Mouse (Mus musculus) left cerebral cortex, adult 18-20 months (tissue): ENCODE data around the gene Anapc16. TPM values are rescaled to one million over a fixed set of nuclear protein-coding genes. Genes with fewer than 3 reads are reported as not detected.

ENCODE experiments used
- DNase-seq, 2 experiments: peaks; one replicate each; pipeline ENCODE4 v3.0.0; 2021 to 2022; ENCODE audit warnings: low spot score in 2 of 2, mixed read lengths in 1 of 2
- long read RNA-seq, 2 experiments: library from polyadenylated mRNA; stranded (forward); transcript quantifications; one replicate each; pipeline ENCODE4 v2.0.0; 2021
- total RNA-seq, 2 experiments: library from RNA; stranded (reverse); gene quantifications; 2 replicates each; pipeline ENCODE4 v1.2.3; 2021

Gene Anapc16
- 10 to 100 TPM; 60.4 to 60.9 TPM for total RNA-seq
- long read RNA-seq, experiment 1, transcript Anapc16-205 (3 exons, 566 nt) = minor isoform, 5 of 67 reads
- long read RNA-seq, experiment 1, transcript Anapc16-204 (4 exons, 1,852 nt) = major isoform, 60 of 67 reads
- long read RNA-seq, experiment 1, partial matches to known transcripts = 2 of 67 reads
- long read RNA-seq, experiment 1, other reads (novel, unspliced or antisense) = 0 of 67 reads
- long read RNA-seq, experiment 2, transcript Anapc16-204 (4 exons, 1,852 nt) = major isoform, 46 of 52 reads
- long read RNA-seq, experiment 2, partial matches to known transcripts = 0 of 52 reads
- long read RNA-seq, experiment 2, other reads (novel, unspliced or antisense) = 2 of 52 reads

- peak; percentile 95 to 97 for DNase-seq
Measured at GRCm38 (mm10) chr10:60002673-60003212, at the start of gene Anapc16, which contains the start of gene Ascc1. TSS of gene Anapc16 (minus strand) at chr10:60003135. TSS of gene Ascc1 (plus strand) at chr10:60002805.

- no peak for DNase-seq
Measured at GRCm38 (mm10) chr10:60050581-60050980, 47.6 kb upstream of the Anapc16 start.

GRCm38 (mm10) chr10:60046696-60047095 is 43.8 kb upstream of the Anapc16 start:
- DNase-seq = peak in 1 of 2 experiments; percentile 25

GRCm38 (mm10) chr10:60042350-60042922 is 39.5 kb upstream of the Anapc16 start:
- no peak for DNase-seq

GRCm38 (mm10) chr10:60035744-60036143 is 32.8 kb upstream of the Anapc16 start:
- no peak for DNase-seq

GRCm38 (mm10) chr10:60034621-60035020 is 31.7 kb upstream of the Anapc16 start:
- no peak for DNase-seq

GRCm38 (mm10) chr10:60033064-60033463 is 30.1 kb upstream of the Anapc16 start:
- no peak for DNase-seq

GRCm38 (mm10) chr10:60032622-60033021 is 29.7 kb upstream of the Anapc16 start:
- DNase-seq = no peak

GRCm38 (mm10) chr10:60031985-60032384 is 29.1 kb upstream of the Anapc16 start:
- DNase-seq = no peak

- no peak for DNase-seq
Measured at GRCm38 (mm10) chr10:60031562-60031961, 28.6 kb upstream of the Anapc16 start.

GRCm38 (mm10) chr10:60029387-60029786 is 26.5 kb upstream of the Anapc16 start:
- no peak for DNase-seq

GRCm38 (mm10) chr10:60028979-60029378 is 26.0 kb upstream of the Anapc16 start:
- DNase-seq = no peak

GRCm38 (mm10) chr10:60028181-60028580 is 25.2 kb upstream of the Anapc16 start:
- no peak for DNase-seq

GRCm38 (mm10) chr10:60027619-60028084 is 24.7 kb upstream of the Anapc16 start:
- DNase-seq = no peak

- no peak for DNase-seq
Measured at GRCm38 (mm10) chr10:60026759-60027395, 23.9 kb upstream of the Anapc16 start.

- DNase-seq = no peak
Measured at GRCm38 (mm10) chr10:60023751-60024150, 20.8 kb upstream of the Anapc16 start.

- DNase-seq = no peak
Measured at GRCm38 (mm10) chr10:60019299-60019698, 16.4 kb upstream of the Anapc16 start.

GRCm38 (mm10) chr10:60016223-60016622 is 13.3 kb upstream of the Anapc16 start:
- no peak for DNase-seq

GRCm38 (mm10) chr10:60009115-60009514 is 6.2 kb upstream of the Anapc16 start:
- no peak for DNase-seq

- DNase-seq = no peak
Measured at GRCm38 (mm10) chr10:60005264-60005663, 2.3 kb upstream of the Anapc16 start.

- no peak for DNase-seq
Measured at GRCm38 (mm10) chr10:60003847-60004246, 912 bp upstream of the Anapc16 start.
